Mouse (Mus musculus): ENCODE measurements around the gene Grin2b. TPM values are rescaled to one million over a fixed set of nuclear protein-coding genes. Genes with fewer than 3 reads are reported as not detected.

Gene Grin2b
- polyA plus RNA-seq, 1 experiment from 2014 or later, result 6.1 TPM

GRCm38 (mm10) chr6:136029235-136029939 is 143.9 kb downstream of the Grin2b start:
- ATAC-seq (ENCODE audit: insufficient number of reproducible peaks, insufficient read depth, low FRiP score, low TSS enrichment, low read depth), result no peak
- no peak overlapping the region for H3K9ac ChIP-seq
- no peaks in the 10 kb centered on the region for H3K4me1 ChIP-seq
- no peak overlapping the region for H3K27ac ChIP-seq
- H3K9me3 ChIP-seq, result no peaks in the 10 kb centered on the region
- H3K4me2 ChIP-seq, result no peak overlapping the region
- 72% methylated on average over 4 of the region's 4 CpGs for WGBS
- H3K36me3 ChIP-seq, result no peaks in the 10 kb centered on the region
- H3K4me3 ChIP-seq, result no peak overlapping the region
- H3K27me3 ChIP-seq, result no peaks in the 10 kb centered on the region

DNA sequence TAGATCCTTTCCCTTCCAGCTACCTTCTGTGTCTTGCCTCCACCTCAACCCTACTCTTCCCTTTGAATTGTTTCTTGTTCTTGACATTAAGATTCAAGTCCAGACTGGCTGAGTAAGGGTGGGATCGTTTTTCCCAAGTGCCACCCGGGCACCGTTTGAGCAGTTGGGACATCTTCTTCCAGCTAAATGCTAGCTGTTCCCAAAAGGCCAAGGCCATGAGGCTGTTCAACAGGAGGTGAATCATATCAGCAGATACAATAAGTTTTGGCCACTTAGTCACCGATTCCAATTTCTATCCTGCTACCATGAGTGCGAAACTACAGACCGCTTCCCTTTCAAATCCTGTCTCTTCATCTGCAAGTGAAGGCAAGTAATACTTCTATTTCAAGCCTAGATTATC is 146.4 kb downstream of the Grin2b start:
- no peaks in the 10 kb centered on the region for H3K27me3 ChIP-seq
- H3K4me2 ChIP-seq, result no peak overlapping the region
- no peaks in the 10 kb centered on the region for H3K4me1 ChIP-seq
- 92% methylated on average over 6 of the region's 6 CpGs for WGBS
- no peak overlapping the region for H3K9ac ChIP-seq
- no peak overlapping the region for H3K4me3 ChIP-seq
- H3K36me3 ChIP-seq, result no peaks in the 10 kb centered on the region
- no peak overlapping the region for H3K27ac ChIP-seq
- no peak for ATAC-seq (ENCODE audit: insufficient number of reproducible peaks, insufficient read depth, low FRiP score, low TSS enrichment, low read depth)
- no peaks in the 10 kb centered on the region for H3K9me3 ChIP-seq

- no peak for ATAC-seq (ENCODE audit: insufficient number of reproducible peaks, insufficient read depth, low FRiP score, low TSS enrichment, low read depth)
- H3K9me3 ChIP-seq, result no peaks in the 10 kb centered on the region
- no peaks in the 10 kb centered on the region for H3K27me3 ChIP-seq
- H3K36me3 ChIP-seq, result no peaks in the 10 kb centered on the region
- no peak overlapping the region for H3K4me3 ChIP-seq
- no peak overlapping the region for H3K4me2 ChIP-seq
- no peaks in the 10 kb centered on the region for H3K4me1 ChIP-seq
- H3K27ac ChIP-seq, result no peak overlapping the region
- H3K9ac ChIP-seq, result no peak overlapping the region
- WGBS, result 61% methylated on average over 4 of the region's 4 CpGs
Observed at GRCm38 (mm10) chr6:136025801-136026200, 147.5 kb downstream of the Grin2b start.

DNA sequence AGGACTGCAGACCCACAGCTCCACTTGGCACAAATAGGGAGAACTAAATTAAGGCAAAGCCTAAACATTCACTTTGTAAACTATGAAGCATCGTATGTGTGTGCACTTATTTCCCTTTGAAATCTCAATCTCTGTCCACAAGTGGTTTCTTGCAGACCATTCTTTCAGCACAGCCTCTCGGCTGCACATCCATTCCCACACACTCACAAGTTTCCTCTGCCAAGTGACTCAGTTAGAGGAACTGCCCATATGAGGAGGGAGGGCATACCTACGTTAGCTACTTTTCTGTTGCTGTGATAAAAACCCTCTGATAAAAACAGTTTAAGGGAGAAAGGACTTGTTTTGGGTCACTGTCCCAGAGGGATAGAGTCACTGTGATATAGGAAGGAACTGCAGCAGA is 152.9 kb downstream of the Grin2b start:
- no peak for ATAC-seq (ENCODE audit: insufficient number of reproducible peaks, insufficient read depth, low FRiP score, low TSS enrichment, low read depth)

DNA sequence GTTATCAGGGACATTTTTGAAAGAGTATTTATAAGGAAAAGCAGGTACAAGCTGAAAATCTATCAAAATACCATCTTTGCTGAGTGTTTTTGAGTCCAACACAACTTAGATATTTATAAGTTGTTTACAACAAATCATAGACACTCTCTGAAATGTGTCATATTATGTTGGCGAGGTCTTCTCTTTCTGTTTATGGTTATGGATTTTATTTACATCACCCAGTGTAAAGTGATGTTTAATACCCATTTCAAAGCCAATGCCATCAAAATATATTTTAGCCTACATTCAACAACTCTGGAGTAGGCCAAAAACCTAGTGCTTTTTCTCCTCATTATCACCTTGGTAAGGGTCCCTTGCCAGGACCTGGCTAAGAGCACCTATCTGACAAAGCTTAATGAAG is 154.3 kb downstream of the Grin2b start:
- Histone ChIP-seq H3K9me3 (no peaks in the 10 kb centered on the region), H3K4me3 (no peak overlapping the region), H3K36me3 (no peaks in the 10 kb centered on the region), H3K27ac (no peak overlapping the region), H3K4me2 (no peak overlapping the region), H3K27me3 (no peaks in the 10 kb centered on the region), H3K4me1 (no peaks in the 10 kb centered on the region), H3K9ac (no peak overlapping the region)
- no peak for ATAC-seq (ENCODE audit: insufficient number of reproducible peaks, insufficient read depth, low FRiP score, low TSS enrichment, low read depth)
- 94% methylated on average over 1 of the region's 1 CpGs for WGBS

More for the DNA sequence above, 152.9 kb downstream of the Grin2b start:
- 79% methylated on average over 3 of the region's 3 CpGs for WGBS
- no peaks in the 10 kb centered on the region for H3K4me1 ChIP-seq
- H3K9ac ChIP-seq, result no peak overlapping the region
- no peak overlapping the region for H3K4me2 ChIP-seq
- no peaks in the 10 kb centered on the region for H3K9me3 ChIP-seq
- no peaks in the 10 kb centered on the region for H3K27me3 ChIP-seq
- no peaks in the 10 kb centered on the region for H3K36me3 ChIP-seq
- H3K27ac ChIP-seq, result no peak overlapping the region
- no peak overlapping the region for H3K4me3 ChIP-seq

GRCm38 (mm10) chr6:136013556-136014380 is 159.5 kb downstream of the Grin2b start:
- Histone ChIP-seq H3K4me3 (no peak overlapping the region), H3K4me2 (no peak overlapping the region), H3K9me3 (no peaks in the 10 kb centered on the region), H3K4me1 (peaks cover 11% of the 10 kb centered on the region), H3K27ac (no peak overlapping the region), H3K36me3 (no peaks in the 10 kb centered on the region), H3K27me3 (no peaks in the 10 kb centered on the region), H3K9ac (no peak overlapping the region)
- WGBS, result 85% methylated on average over 12 of the region's 12 CpGs
- no peak for ATAC-seq (ENCODE audit: insufficient number of reproducible peaks, insufficient read depth, low FRiP score, low TSS enrichment, low read depth)

DNA sequence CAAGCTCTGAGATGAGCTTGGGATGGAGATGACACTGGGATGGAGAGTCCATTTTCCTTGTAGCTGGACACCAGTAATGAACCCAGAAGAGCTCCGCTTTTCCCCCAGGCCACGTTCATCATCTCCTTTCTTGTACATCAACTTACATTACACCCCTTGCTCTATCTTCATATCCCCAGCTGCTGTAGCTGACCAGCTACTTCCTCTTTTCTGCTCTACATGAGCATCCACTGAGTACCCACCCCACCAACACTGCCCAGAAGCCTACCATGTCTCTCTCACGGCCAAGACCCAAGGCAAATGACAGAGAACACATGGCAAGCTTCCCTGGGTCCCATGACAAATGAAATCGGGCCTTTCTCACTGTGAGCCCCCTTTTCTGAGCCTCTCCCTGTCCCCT is 161.8 kb downstream of the Grin2b start:
- 86% methylated on average over 4 of the region's 4 CpGs for WGBS

GRCm38 (mm10) chr6:136011038-136011311 is 162.3 kb downstream of the Grin2b start:
- H3K27ac ChIP-seq, result no peak overlapping the region
- WGBS, result 77% methylated on average over 4 of the region's 4 CpGs
- no peaks in the 10 kb centered on the region for H3K9me3 ChIP-seq
- no peak overlapping the region for H3K4me3 ChIP-seq
- H3K4me1 ChIP-seq, result peaks cover 11% of the 10 kb centered on the region
- ATAC-seq (ENCODE audit: insufficient number of reproducible peaks, insufficient read depth, low FRiP score, low TSS enrichment, low read depth), result no peak
- no peak overlapping the region for H3K9ac ChIP-seq
- no peaks in the 10 kb centered on the region for H3K27me3 ChIP-seq
- no peak overlapping the region for H3K4me2 ChIP-seq
- no peaks in the 10 kb centered on the region for H3K36me3 ChIP-seq

More for the DNA sequence above, 161.8 kb downstream of the Grin2b start:
- Histone ChIP-seq H3K36me3 (no peaks in the 10 kb centered on the region), H3K4me1 (peaks cover 11% of the 10 kb centered on the region), H3K4me2 (no peak overlapping the region), H3K27me3 (no peaks in the 10 kb centered on the region), H3K4me3 (no peak overlapping the region), H3K27ac (no peak overlapping the region), H3K9ac (no peak overlapping the region), H3K9me3 (no peaks in the 10 kb centered on the region)
- no peak for ATAC-seq (ENCODE audit: insufficient number of reproducible peaks, insufficient read depth, low FRiP score, low TSS enrichment, low read depth)

DNA sequence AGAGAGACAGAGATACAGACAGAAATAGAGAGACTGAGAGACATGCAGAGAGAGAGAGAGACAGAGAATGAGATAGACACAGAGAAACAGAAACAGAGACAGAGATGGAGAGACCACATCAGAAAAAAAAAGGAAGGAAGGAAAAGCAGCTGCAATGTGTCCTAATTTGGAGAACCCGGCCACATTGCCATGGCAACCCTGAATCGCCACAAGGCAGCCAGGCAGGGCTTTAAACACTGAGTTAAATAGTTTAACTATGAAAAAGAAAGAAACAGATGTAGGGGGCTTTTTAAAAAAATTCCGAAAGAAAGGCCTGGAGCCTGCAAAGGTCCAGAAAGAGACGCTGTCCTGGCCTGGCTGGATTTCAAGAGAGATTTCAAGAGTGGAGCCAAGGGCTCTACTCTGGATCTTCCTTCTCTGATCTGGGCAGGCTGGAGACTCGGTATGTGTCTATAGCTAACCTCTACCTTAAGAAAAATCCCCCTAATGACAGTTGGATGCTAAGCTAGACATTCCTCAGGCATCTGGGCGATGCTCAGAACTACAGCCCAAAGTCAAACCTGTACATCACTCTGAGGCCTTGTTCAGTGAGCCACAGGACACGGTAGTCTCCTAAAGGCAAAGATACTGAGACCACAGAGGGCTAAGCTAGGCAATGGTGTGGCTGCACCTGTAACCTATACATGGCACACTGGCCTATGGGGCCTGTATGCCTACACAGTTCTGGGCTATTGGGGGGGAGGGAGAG is 162.8 kb downstream of the Grin2b start:
- no peaks in the 10 kb centered on the region for H3K9me3 ChIP-seq
- no peak overlapping the region for H3K4me3 ChIP-seq
- no peak overlapping the region for H3K9ac ChIP-seq
- 34% methylated on average over 7 of the region's 7 CpGs for WGBS
- no peak for ATAC-seq (ENCODE audit: insufficient number of reproducible peaks, insufficient read depth, low FRiP score, low TSS enrichment, low read depth)
- H3K4me2 ChIP-seq, result no peak overlapping the region
- H3K36me3 ChIP-seq, result no peaks in the 10 kb centered on the region
- no peaks in the 10 kb centered on the region for H3K27me3 ChIP-seq
- no peak overlapping the region for H3K27ac ChIP-seq
- peaks cover 11% of the 10 kb centered on the region for H3K4me1 ChIP-seq

- H3K4me3 ChIP-seq, result no peak overlapping the region
- no peaks in the 10 kb centered on the region for H3K9me3 ChIP-seq
- no peak overlapping the region for H3K9ac ChIP-seq
- no peaks in the 10 kb centered on the region for H3K27me3 ChIP-seq
- H3K36me3 ChIP-seq, result no peaks in the 10 kb centered on the region
- H3K27ac ChIP-seq, result no peak overlapping the region
- WGBS, result 79% methylated on average over 6 of the region's 6 CpGs
- ATAC-seq (ENCODE audit: insufficient number of reproducible peaks, insufficient read depth, low FRiP score, low TSS enrichment, low read depth), result no peak
- H3K4me1 ChIP-seq, result peaks cover 11% of the 10 kb centered on the region
- H3K4me2 ChIP-seq, result no peak overlapping the region
Observed at GRCm38 (mm10) chr6:136008120-136008519, 165.2 kb downstream of the Grin2b start.

DNA sequence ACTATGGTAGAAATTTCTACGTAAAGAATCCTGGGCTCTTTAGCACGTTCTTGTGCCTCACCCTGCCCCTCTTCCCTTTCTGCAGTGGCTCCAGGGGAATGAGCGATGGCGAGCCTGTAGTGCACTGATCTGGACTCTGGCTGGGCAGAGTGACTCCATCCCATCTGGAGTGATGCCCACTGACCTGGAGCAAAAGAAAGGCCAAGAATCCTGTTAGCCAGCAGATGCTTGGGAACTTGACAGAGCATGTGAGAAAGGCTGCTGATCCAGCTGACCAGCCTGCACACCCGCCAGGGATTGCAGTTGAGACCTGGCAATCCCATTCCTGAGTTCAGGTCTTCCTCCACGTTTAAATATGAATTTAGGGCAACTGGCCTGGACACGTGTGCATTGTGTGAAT is 178.6 kb downstream of the Grin2b start:
- Histone ChIP-seq H3K9me3 (0 out of 2 replicates have a peak, but pooled peaks cover 6% of the 10 kb centered on the region), H3K4me2 (no peak overlapping the region), H3K9ac (no peak overlapping the region), H3K4me3 (no peak overlapping the region), H3K27me3 (no peaks in the 10 kb centered on the region), H3K4me1 (no peaks in the 10 kb centered on the region), H3K27ac (no peak overlapping the region), H3K36me3 (no peaks in the 10 kb centered on the region)
- 76% methylated on average over 7 of the region's 7 CpGs for WGBS
- ATAC-seq (ENCODE audit: insufficient number of reproducible peaks, insufficient read depth, low FRiP score, low TSS enrichment, low read depth), result no peak

Data from embryonic facial prominence, embryonic 13.5 days (tissue).